Mouse (Mus musculus) lung, postnatal 0 days (tissue): ENCODE data around the gene Gm10840.

Experiments
- CTCF ChIP-seq: IDR thresholded peaks from 2 replicates; pipeline ENCODE4 v1.5.1; 2016; ENCODE audit warnings: antibody characterized with exemption, mild to moderate bottlenecking
- EP300 ChIP-seq: IDR thresholded peaks from 2 replicates; pipeline ENCODE4 v1.6.1; 2016; ENCODE audit warnings: antibody characterized with exemption, mild to moderate bottlenecking, control low read depth

DNA sequence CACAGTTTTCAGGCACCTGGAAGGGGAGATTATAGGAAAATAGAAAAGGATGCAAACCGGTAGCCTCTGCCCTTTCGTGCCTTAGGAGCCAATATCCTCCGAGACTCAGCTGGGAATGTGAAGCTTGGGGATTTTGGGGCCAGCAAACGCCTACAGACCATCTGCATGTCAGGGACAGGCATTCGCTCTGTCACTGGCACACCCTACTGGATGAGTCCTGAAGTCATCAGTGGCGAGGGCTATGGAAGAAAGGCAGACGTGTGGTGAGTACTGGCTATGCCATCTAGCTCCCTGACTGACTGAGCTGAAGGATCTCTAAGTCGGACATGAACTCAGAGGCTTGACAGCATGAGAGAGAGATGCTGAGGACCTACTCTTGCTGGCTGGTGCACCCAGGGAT, 8.5 kb upstream of the Gm10840 start:
- TF ChIP-seq CTCF (no peak), EP300 (no peak)
